Comparison of ENCODE assay signal across 13 mouse cellular contexts in genomic region chr3:108409656-108410358, GRCm38 (mm10). TPM values are rescaled to one million over a fixed set of nuclear protein-coding genes. Genes with fewer than 3 reads are reported as not detected.
DNase-seq lines count a peak whose midpoint lies in the region; ATAC-seq and TF ChIP-seq lines count a peak whose summit lies in the region.
"Had no signal": no experiment of that assay in that cellular context is flagged by ENCODE, and none has a peak within 500 bp of the region (broad histone marks: within the 10 kb centered on the region; RNA-seq: fewer than 3 reads in every experiment).

No protein-coding gene starts in this region.

- no peak for TF ChIP-seq POLR2A in brain, embryonic 14.5 days (IDR thresholded peaks at IDR 0.05; ENCODE audit: borderline replicate concordance, extremely low read depth, insufficient read depth, insufficient read length, poor library complexity, severe bottlenecking)

- no peak for TF ChIP-seq CTCF in brain, embryonic 14.5 days (IDR thresholded peaks at IDR 0.05; ENCODE audit: borderline replicate concordance, extremely low read depth, insufficient read depth, insufficient read length)

- H3K4me3 ChIP-seq in hindbrain, embryonic 13.5 days, result peak overlapping the region; percentile 90
- H3K4me3 ChIP-seq in midbrain, embryonic 11.5 days (ENCODE audit: low read depth, low read length), result peak overlapping the region; percentile 42

- 10% methylated on average over 8 of the region's 8 CpGs for WGBS in hindbrain, embryonic 13.5 days
- WGBS in midbrain, embryonic 11.5 days, result 21% methylated on average over 8 of the region's 8 CpGs

- peak overlapping the region; percentile 85 for H3K4me2 ChIP-seq in hindbrain, embryonic 13.5 days
- peak overlapping the region; percentile 88 for H3K4me2 ChIP-seq in midbrain, embryonic 11.5 days

- H3K36me3 ChIP-seq in hindbrain, embryonic 13.5 days, result peaks cover 69% of the 10 kb centered on the region
- peaks cover 42% of the 10 kb centered on the region for H3K36me3 ChIP-seq in midbrain, embryonic 11.5 days (ENCODE audit: control insufficient read depth, insufficient read depth, low read length)
- H3K36me3 ChIP-seq: G1E had no signal

- ATAC-seq in hindbrain, embryonic 13.5 days (ENCODE audit: low FRiP score), result peak; percentile 0; the same call in 1 of the 2 replicates
- peak; percentile 3 for ATAC-seq in midbrain, embryonic 11.5 days (ENCODE audit: low FRiP score)
- no peak for ATAC-seq in activated CD4-positive, CD25-positive, alpha-beta regulatory T cell, adult 4 months

- DNase-seq in brain, embryonic 14.5 days (ENCODE audit: low read depth), result peak; percentile 80
- peak; percentile 52 to 66 for DNase-seq in cerebellum, postnatal 25 days
- DNase-seq in midbrain, embryonic 11.5 days (ENCODE audit: low spot score, missing footprints), result peak; percentile 95
- DNase-seq in adrenal gland, adult 8-10 months, result no peak
- no peak for DNase-seq in layer of hippocampus, adult 8-10 months (ENCODE audit: low spot score in 2 of 2)
- DNase-seq in urinary bladder, postnatal 10 days (ENCODE audit: low spot score), result no peak

- H3K9me3 ChIP-seq in hindbrain, embryonic 13.5 days, result peaks cover 6% of the 10 kb centered on the region
- peaks cover 20% of the 10 kb centered on the region for H3K9me3 ChIP-seq in midbrain, embryonic 11.5 days (ENCODE audit: control insufficient read depth, low read length)

- peaks cover 98% of the 10 kb centered on the region for H3K4me1 ChIP-seq in hindbrain, embryonic 13.5 days (replicated peaks)
- peaks cover 63% of the 10 kb centered on the region for H3K4me1 ChIP-seq in midbrain, embryonic 11.5 days (ENCODE audit: control insufficient read depth, insufficient read depth, low read length)

- H3K27me3 ChIP-seq in hindbrain, embryonic 13.5 days, result no peaks in the 10 kb centered on the region
- H3K27me3 ChIP-seq in midbrain, embryonic 11.5 days (ENCODE audit: control insufficient read depth, insufficient read depth, low read length), result no peaks in the 10 kb centered on the region

- H3K27ac ChIP-seq in hindbrain, embryonic 13.5 days, result peak overlapping the region; percentile 99
- H3K27ac ChIP-seq in midbrain, embryonic 11.5 days (ENCODE audit: low read depth, low read length), result peak overlapping the region; percentile 98
- H3K27ac ChIP-seq: macrophage had no signal

- peak overlapping the region; percentile 87 for H3K9ac ChIP-seq in hindbrain, embryonic 13.5 days
- peak overlapping the region; percentile 94 for H3K9ac ChIP-seq in midbrain, embryonic 11.5 days (ENCODE audit: low read length)

RNA-seq across cellular contexts. Expression of gene Celsr2, which starts 5.5 kb away (rescaled TPM):
- 64.9 and 101 TPM in 2 replicates for polyA plus RNA-seq in brain, embryonic 14.5 days (2012; rRNA removed)
- polyA plus RNA-seq in hindbrain, embryonic 13.5 days (2015; fragmentation: Nextera tagmentation; extraction: Ambion mirVana), result 50.5 and 58.0 TPM in 2 replicates
- polyA plus RNA-seq in midbrain, embryonic 11.5 days (2014; fragmentation: Nextera tagmentation; extraction: Ambion mirVana), result 61.9 and 65.2 TPM in 2 replicates
- total RNA-seq in adrenal gland, adult 8-10 months (2022), result 10 to 100 TPM in 2 of 4 experiments, 1 to 10 TPM in 2; 6.5 to 14.6 (median 9.5) TPM
- total RNA-seq in layer of hippocampus, adult 8-10 months (2022), result 100 to 1,000 TPM; 170 to 179 (median 172) TPM
- polyA plus RNA-seq in activated CD4-positive, CD25-positive, alpha-beta regulatory T cell, adult 4 months (2017; shearing (Covaris generic)), result under 1 TPM; 0.33 to 0.65 TPM
- polyA plus RNA-seq: macrophage had no signal

RNA-seq across cellular contexts. Expression of gene Psrc1, which starts 26.2 kb away (rescaled TPM):
- polyA plus RNA-seq in brain, embryonic 14.5 days (2012; rRNA removed), result 27.1 and 71.0 TPM in 2 replicates
- 13.8 and 13.9 TPM in 2 replicates for polyA plus RNA-seq in hindbrain, embryonic 13.5 days (2015; fragmentation: Nextera tagmentation; extraction: Ambion mirVana)
- polyA plus RNA-seq in midbrain, embryonic 11.5 days (2014; fragmentation: Nextera tagmentation; extraction: Ambion mirVana), result 59.3 and 68.1 TPM in 2 replicates
- 1 to 10 TPM; 1.6 to 4.8 (median 3.0) TPM for total RNA-seq in adrenal gland, adult 8-10 months (2022)
- 10 to 100 TPM; 17.0 to 27.2 (median 22.9) TPM for total RNA-seq in layer of hippocampus, adult 8-10 months (2022)
- polyA plus RNA-seq in activated CD4-positive, CD25-positive, alpha-beta regulatory T cell, adult 4 months (2017; shearing (Covaris generic)), result 10 to 100 TPM in 1 of 2 experiments, 1 to 10 TPM in 1; 7.8 to 10.3 TPM
- total RNA-seq: gastrocnemius, adult 8-10 months had no signal

RNA-seq across cellular contexts. Expression of gene Sars, which starts 35.2 kb away (rescaled TPM):
- polyA plus RNA-seq in brain, embryonic 14.5 days (2012; rRNA removed), result 120 and 161 TPM in 2 replicates
- polyA plus RNA-seq in hindbrain, embryonic 13.5 days (2015; fragmentation: Nextera tagmentation; extraction: Ambion mirVana), result 220 and 230 TPM in 2 replicates
- 196 and 213 TPM in 2 replicates for polyA plus RNA-seq in midbrain, embryonic 11.5 days (2014; fragmentation: Nextera tagmentation; extraction: Ambion mirVana)
- 100 to 1,000 TPM; 183 to 191 (median 186) TPM for total RNA-seq in adrenal gland, adult 8-10 months (2022)
- total RNA-seq in layer of hippocampus, adult 8-10 months (2022), result 100 to 1,000 TPM; 191 to 220 (median 209) TPM
- polyA plus RNA-seq in activated CD4-positive, CD25-positive, alpha-beta regulatory T cell, adult 4 months (2017; shearing (Covaris generic)), result 100 to 1,000 TPM; 146 to 151 TPM

RNA-seq across cellular contexts. Expression of gene Mybphl, which starts 45.1 kb away (rescaled TPM):
- polyA plus RNA-seq in brain, embryonic 14.5 days (2012; rRNA removed), result 0.10 and 0.12 TPM in 2 replicates
- polyA plus RNA-seq in hindbrain, embryonic 13.5 days (2015; fragmentation: Nextera tagmentation; extraction: Ambion mirVana), result 0.13 and 0.21 TPM in 2 replicates
- 0.12 TPM in 1 of 2 replicates, not detected in the other for polyA plus RNA-seq in midbrain, embryonic 11.5 days (2014; fragmentation: Nextera tagmentation; extraction: Ambion mirVana)
- total RNA-seq in adrenal gland, adult 8-10 months (2022), result not detected
- total RNA-seq in layer of hippocampus, adult 8-10 months (2022), result 1 to 10 TPM in 2 of 4 experiments, under 1 TPM in 2; 0.52 to 1.8 (median 0.83) TPM
- polyA plus RNA-seq in activated CD4-positive, CD25-positive, alpha-beta regulatory T cell, adult 4 months (2017; shearing (Covaris generic)), result not detected
- total RNA-seq: G1E; gastrocnemius, adult 8-10 months had no signal
- polyA plus RNA-seq: G1E; large intestine, adult 2 months; macrophage; small intestine, adult 2 months had no signal

Comparison
In these comparisons a context has a peak if more than half of its experiments do, and no peak if none do; other contexts are left out.
1. DNase-seq: peak in brain, embryonic 14.5 days (single experiment), cerebellum, postnatal 25 days (2 of 2) and midbrain, embryonic 11.5 days (single experiment); none in adrenal gland, adult 8-10 months (single experiment), layer of hippocampus, adult 8-10 months (0 of 2) and urinary bladder, postnatal 10 days (single experiment).
2. RNA of gene Celsr2, which starts 5.5 kb away (polyA plus RNA-seq): 64.9 to 101 TPM in brain, embryonic 14.5 days, 61.9 to 65.2 TPM in midbrain, embryonic 11.5 days and 50.5 to 58.0 TPM in hindbrain, embryonic 13.5 days; 0.33 to 0.65 TPM in activated CD4-positive, CD25-positive, alpha-beta regulatory T cell, adult 4 months; every median in the first group is over 10 times any median in the second.